Mouse (Mus musculus): ENCODE data around the gene Hesx1. TPM values are rescaled to one million over a fixed set of nuclear protein-coding genes. Genes with fewer than 3 reads are reported as not detected.

The Hesx1 gene
- polyA plus RNA-seq, 1 experiment from 2014 or later, result not detected

GRCm38 (mm10) chr14:26975490-26975889, 18.7 kb upstream of the Hesx1 start:
- 90% methylated on average over 3 of the region's 3 CpGs for WGBS
- ATAC-seq (ENCODE audit: insufficient read depth, low FRiP score, low TSS enrichment) (no peak), DNase-seq (ENCODE audit: low spot score) (no peak)
- Histone ChIP-seq H3K4me2 (ENCODE audit: low read depth) (no peak overlapping the region), H3K4me1 (ENCODE audit: control insufficient read depth, insufficient read depth, low read length) (0 out of 2 replicates have a peak, but pooled peaks cover 3% of the 10 kb centered on the region), H3K9me3 (ENCODE audit: control insufficient read depth, low read length) (no peaks in the 10 kb centered on the region), H3K9ac (ENCODE audit: low read length) (no peak overlapping the region), H3K4me3 (ENCODE audit: low read depth, low read length) (no peak overlapping the region), H3K27ac (ENCODE audit: low read depth, low read length) (no peak overlapping the region), H3K36me3 (ENCODE audit: control insufficient read depth, insufficient read depth, low read length) (no peaks in the 10 kb centered on the region), H3K27me3 (ENCODE audit: control insufficient read depth, insufficient read depth, low read length) (no peaks in the 10 kb centered on the region)

GRCm38 (mm10) chr14:26976212-26976611, 18.0 kb upstream of the Hesx1 start:
- Histone ChIP-seq H3K27ac (ENCODE audit: low read depth, low read length) (no peak overlapping the region), H3K27me3 (ENCODE audit: control insufficient read depth, insufficient read depth, low read length) (no peaks in the 10 kb centered on the region), H3K36me3 (ENCODE audit: control insufficient read depth, insufficient read depth, low read length) (no peaks in the 10 kb centered on the region), H3K4me1 (ENCODE audit: control insufficient read depth, insufficient read depth, low read length) (0 out of 2 replicates have a peak, but pooled peaks cover 3% of the 10 kb centered on the region), H3K4me2 (ENCODE audit: low read depth) (no peak overlapping the region), H3K4me3 (ENCODE audit: low read depth, low read length) (no peak overlapping the region), H3K9me3 (ENCODE audit: control insufficient read depth, low read length) (no peaks in the 10 kb centered on the region), H3K9ac (ENCODE audit: low read length) (no peak overlapping the region)
- DNase-seq (ENCODE audit: low spot score), result peak; percentile 61
- ATAC-seq (ENCODE audit: insufficient read depth, low FRiP score, low TSS enrichment), result no peak
- WGBS, result 51% methylated on average over 7 of the region's 7 CpGs

GRCm38 (mm10) chr14:26977500-26977899, 16.7 kb upstream of the Hesx1 start:
- Histone ChIP-seq H3K36me3 (ENCODE audit: control insufficient read depth, insufficient read depth, low read length) (no peaks in the 10 kb centered on the region), H3K27me3 (ENCODE audit: control insufficient read depth, insufficient read depth, low read length) (no peaks in the 10 kb centered on the region), H3K4me3 (ENCODE audit: low read depth, low read length) (no peak overlapping the region), H3K9me3 (ENCODE audit: control insufficient read depth, low read length) (no peaks in the 10 kb centered on the region), H3K4me2 (ENCODE audit: low read depth) (no peak overlapping the region), H3K9ac (ENCODE audit: low read length) (no peak overlapping the region), H3K27ac (ENCODE audit: low read depth, low read length) (no peak overlapping the region), H3K4me1 (ENCODE audit: control insufficient read depth, insufficient read depth, low read length) (0 out of 2 replicates have a peak, but pooled peaks cover 3% of the 10 kb centered on the region)
- DNase-seq (ENCODE audit: low spot score) (no peak), ATAC-seq (ENCODE audit: insufficient read depth, low FRiP score, low TSS enrichment) (no peak)
- WGBS, result 32% methylated on average over 2 of the region's 2 CpGs

- Histone ChIP-seq H3K4me3 (ENCODE audit: low read depth, low read length) (no peak overlapping the region), H3K4me1 (ENCODE audit: control insufficient read depth, insufficient read depth, low read length) (0 out of 2 replicates have a peak, but pooled peaks cover 3% of the 10 kb centered on the region), H3K4me2 (ENCODE audit: low read depth) (no peak overlapping the region), H3K27ac (ENCODE audit: low read depth, low read length) (no peak overlapping the region), H3K9me3 (ENCODE audit: control insufficient read depth, low read length) (no peaks in the 10 kb centered on the region), H3K9ac (ENCODE audit: low read length) (no peak overlapping the region), H3K36me3 (ENCODE audit: control insufficient read depth, insufficient read depth, low read length) (no peaks in the 10 kb centered on the region), H3K27me3 (ENCODE audit: control insufficient read depth, insufficient read depth, low read length) (no peaks in the 10 kb centered on the region)
- WGBS, result 91% methylated on average over 3 of the region's 3 CpGs
- DNase-seq (ENCODE audit: low spot score), result no peak
- ATAC-seq (ENCODE audit: insufficient read depth, low FRiP score, low TSS enrichment), result no peak
Observed at GRCm38 (mm10) chr14:26979808-26980207, 14.4 kb upstream of the Hesx1 start.

GRCm38 (mm10) chr14:26981021-26981420, 13.2 kb upstream of the Hesx1 start:
- DNase-seq (ENCODE audit: low spot score) (no peak), ATAC-seq (ENCODE audit: insufficient read depth, low FRiP score, low TSS enrichment) (no peak)
- no peak overlapping the region for H3K9ac ChIP-seq (ENCODE audit: low read length)
- H3K4me1 ChIP-seq (ENCODE audit: control insufficient read depth, insufficient read depth, low read length), result 0 out of 2 replicates have a peak, but pooled peaks cover 3% of the 10 kb centered on the region
- H3K27me3 ChIP-seq (ENCODE audit: control insufficient read depth, insufficient read depth, low read length), result no peaks in the 10 kb centered on the region
- no peaks in the 10 kb centered on the region for H3K36me3 ChIP-seq (ENCODE audit: control insufficient read depth, insufficient read depth, low read length)
- no peak overlapping the region for H3K27ac ChIP-seq (ENCODE audit: low read depth, low read length)
- H3K4me2 ChIP-seq (ENCODE audit: low read depth), result no peak overlapping the region
- WGBS, result 96% methylated on average over 8 of the region's 8 CpGs
- H3K4me3 ChIP-seq (ENCODE audit: low read depth, low read length), result no peak overlapping the region
- H3K9me3 ChIP-seq (ENCODE audit: control insufficient read depth, low read length), result no peaks in the 10 kb centered on the region

GRCm38 (mm10) chr14:26981494-26982149, 12.6 kb upstream of the Hesx1 start:
- DNase-seq (ENCODE audit: low spot score), result no peak
- ATAC-seq (ENCODE audit: insufficient read depth, low FRiP score, low TSS enrichment), result no peak
- Histone ChIP-seq H3K9ac (ENCODE audit: low read length) (no peak overlapping the region), H3K4me2 (ENCODE audit: low read depth) (no peak overlapping the region), H3K9me3 (ENCODE audit: control insufficient read depth, low read length) (no peaks in the 10 kb centered on the region), H3K27me3 (ENCODE audit: control insufficient read depth, insufficient read depth, low read length) (no peaks in the 10 kb centered on the region), H3K27ac (ENCODE audit: low read depth, low read length) (no peak overlapping the region), H3K36me3 (ENCODE audit: control insufficient read depth, insufficient read depth, low read length) (no peaks in the 10 kb centered on the region), H3K4me1 (ENCODE audit: control insufficient read depth, insufficient read depth, low read length) (0 out of 2 replicates have a peak, but pooled peaks cover 3% of the 10 kb centered on the region), H3K4me3 (ENCODE audit: low read depth, low read length) (no peak overlapping the region)
- 64% methylated on average over 5 of the region's 5 CpGs for WGBS

- H3K4me2 ChIP-seq (ENCODE audit: low read depth), result no peak overlapping the region
- no peak overlapping the region for H3K9ac ChIP-seq (ENCODE audit: low read length)
- ATAC-seq (ENCODE audit: insufficient read depth, low FRiP score, low TSS enrichment), result no peak
- H3K9me3 ChIP-seq (ENCODE audit: control insufficient read depth, low read length), result no peaks in the 10 kb centered on the region
- no peaks in the 10 kb centered on the region for H3K4me1 ChIP-seq (ENCODE audit: control insufficient read depth, insufficient read depth, low read length)
- H3K27ac ChIP-seq (ENCODE audit: low read depth, low read length), result no peak overlapping the region
- no peak for DNase-seq (ENCODE audit: low spot score)
- no peaks in the 10 kb centered on the region for H3K27me3 ChIP-seq (ENCODE audit: control insufficient read depth, insufficient read depth, low read length)
- H3K36me3 ChIP-seq (ENCODE audit: control insufficient read depth, insufficient read depth, low read length), result no peaks in the 10 kb centered on the region
- no peak overlapping the region for H3K4me3 ChIP-seq (ENCODE audit: low read depth, low read length)
- WGBS, result 74% methylated on average over 5 of the region's 5 CpGs
Observed at GRCm38 (mm10) chr14:26982150-26982530, 12.1 kb upstream of the Hesx1 start.

- no peak overlapping the region for H3K4me2 ChIP-seq (ENCODE audit: low read depth)
- no peak for DNase-seq (ENCODE audit: low spot score)
- H3K27ac ChIP-seq (ENCODE audit: low read depth, low read length), result no peak overlapping the region
- no peaks in the 10 kb centered on the region for H3K9me3 ChIP-seq (ENCODE audit: control insufficient read depth, low read length)
- no peaks in the 10 kb centered on the region for H3K4me1 ChIP-seq (ENCODE audit: control insufficient read depth, insufficient read depth, low read length)
- H3K36me3 ChIP-seq (ENCODE audit: control insufficient read depth, insufficient read depth, low read length), result no peaks in the 10 kb centered on the region
- no peak overlapping the region for H3K9ac ChIP-seq (ENCODE audit: low read length)
- no peaks in the 10 kb centered on the region for H3K27me3 ChIP-seq (ENCODE audit: control insufficient read depth, insufficient read depth, low read length)
- no peak for ATAC-seq (ENCODE audit: insufficient read depth, low FRiP score, low TSS enrichment)
- 79% methylated on average over 2 of the region's 2 CpGs for WGBS
- no peak overlapping the region for H3K4me3 ChIP-seq (ENCODE audit: low read depth, low read length)
Observed at GRCm38 (mm10) chr14:26988694-26989093, 5.5 kb upstream of the Hesx1 start.

- Histone ChIP-seq H3K9me3 (ENCODE audit: control insufficient read depth, low read length) (no peaks in the 10 kb centered on the region), H3K36me3 (ENCODE audit: control insufficient read depth, insufficient read depth, low read length) (no peaks in the 10 kb centered on the region), H3K4me1 (ENCODE audit: control insufficient read depth, insufficient read depth, low read length) (no peaks in the 10 kb centered on the region), H3K4me2 (ENCODE audit: low read depth) (no peak overlapping the region), H3K27me3 (ENCODE audit: control insufficient read depth, insufficient read depth, low read length) (no peaks in the 10 kb centered on the region), H3K4me3 (ENCODE audit: low read depth, low read length) (no peak overlapping the region), H3K27ac (ENCODE audit: low read depth, low read length) (no peak overlapping the region), H3K9ac (ENCODE audit: low read length) (no peak overlapping the region)
- no peak for ATAC-seq (ENCODE audit: insufficient read depth, low FRiP score, low TSS enrichment)
- 50% methylated on average over 18 of the region's 18 CpGs for WGBS
- no peak for DNase-seq (ENCODE audit: low spot score)
Observed at GRCm38 (mm10) chr14:26991622-26992021, 2.6 kb upstream of the Hesx1 start.

Data from neural tube, embryonic 11.5 days (tissue).